Mouse (Mus musculus): ENCODE measurements around the gene Msi2. TPM values are rescaled to one million over a fixed set of nuclear protein-coding genes. Genes with fewer than 3 reads are reported as not detected.

The Msi2 gene
- total RNA-seq, 2 experiments from 2014 or later, result 169 to 193 TPM

- peak overlapping the region; percentile 78 for H3K27ac ChIP-seq
- peak; percentile 42 for DNase-seq
- no peak for TF ChIP-seq CTCF (IDR thresholded peaks at IDR 0.05)
- intact Hi-C loops (cut with DNase I), result no loop called here
- peak overlapping the region; percentile 23 for H3K4me3 ChIP-seq
Measured at GRCm38 (mm10) chr11:88613771-88614526, 104.4 kb downstream of the Msi2 start.

GRCm38 (mm10) chr11:88613008-88613407 is 105.3 kb downstream of the Msi2 start:
- Histone ChIP-seq H3K27ac (peak overlapping the region; percentile 78), H3K4me3 (no peak overlapping the region)
- no peak for DNase-seq
- intact Hi-C loops (cut with DNase I), result no loop called here
- no peak for TF ChIP-seq CTCF (IDR thresholded peaks at IDR 0.05)

GRCm38 (mm10) chr11:88612141-88612540 is 106.2 kb downstream of the Msi2 start:
- no peak overlapping the region for H3K4me3 ChIP-seq
- peak; percentile 74 for DNase-seq
- peak overlapping the region; percentile 78 for H3K27ac ChIP-seq
- no peak for TF ChIP-seq CTCF (IDR thresholded peaks at IDR 0.05)
- intact Hi-C loops (cut with DNase I), result no loop called here

- no peak for TF ChIP-seq CTCF (IDR thresholded peaks at IDR 0.05)
- intact Hi-C loops (cut with DNase I), result no loop called here
- H3K27ac ChIP-seq, result no peak overlapping the region
- H3K4me3 ChIP-seq, result no peak overlapping the region
- no peak for DNase-seq
Measured at GRCm38 (mm10) chr11:88610809-88611208, 107.5 kb downstream of the Msi2 start.

GRCm38 (mm10) chr11:88610112-88610511 is 108.2 kb downstream of the Msi2 start:
- Histone ChIP-seq H3K4me3 (no peak overlapping the region), H3K27ac (no peak overlapping the region)
- no peak for DNase-seq
- no peak for TF ChIP-seq CTCF (IDR thresholded peaks at IDR 0.05)
- intact Hi-C loops (cut with DNase I), result no loop called here

- TF ChIP-seq CTCF (IDR thresholded peaks at IDR 0.05), result no peak
- DNase-seq, result no peak
- Histone ChIP-seq H3K4me3 (no peak overlapping the region), H3K27ac (no peak overlapping the region)
- intact Hi-C loops (cut with DNase I), result no loop called here
Measured at GRCm38 (mm10) chr11:88608584-88608983, 109.7 kb downstream of the Msi2 start.

GRCm38 (mm10) chr11:88607725-88608383 is 110.5 kb downstream of the Msi2 start:
- intact Hi-C loops (cut with DNase I), result no loop called here
- DNase-seq, result no peak
- no peak for TF ChIP-seq CTCF (IDR thresholded peaks at IDR 0.05)
- Histone ChIP-seq H3K27ac (no peak overlapping the region), H3K4me3 (no peak overlapping the region)

GRCm38 (mm10) chr11:88605771-88606170 is 112.5 kb downstream of the Msi2 start:
- TF ChIP-seq CTCF (IDR thresholded peaks at IDR 0.05), result no peak
- Histone ChIP-seq H3K4me3 (no peak overlapping the region), H3K27ac (peak overlapping the region; percentile 76)
- intact Hi-C loops (cut with DNase I), result no loop called here
- no peak for DNase-seq

- TF ChIP-seq CTCF (IDR thresholded peaks at IDR 0.05), result no peak
- intact Hi-C loops (cut with DNase I), result no loop called here
- H3K4me3 ChIP-seq, result no peak overlapping the region
- peak overlapping the region; percentile 76 for H3K27ac ChIP-seq
- DNase-seq, result peak; percentile 72
Measured at GRCm38 (mm10) chr11:88605098-88605525, 113.2 kb downstream of the Msi2 start.

GRCm38 (mm10) chr11:88604635-88605034 is 113.7 kb downstream of the Msi2 start:
- peak overlapping the region; percentile 76 for H3K27ac ChIP-seq
- TF ChIP-seq CTCF (IDR thresholded peaks at IDR 0.05), result no peak
- intact Hi-C loops (cut with DNase I), result no loop called here
- DNase-seq, result no peak
- H3K4me3 ChIP-seq, result no peak overlapping the region

GRCm38 (mm10) chr11:88603366-88603765 is 114.9 kb downstream of the Msi2 start:
- intact Hi-C loops (cut with DNase I), result no loop called here
- TF ChIP-seq CTCF (IDR thresholded peaks at IDR 0.05), result no peak
- Histone ChIP-seq H3K4me3 (no peak overlapping the region), H3K27ac (peak overlapping the region; percentile 8; the same call in 1 of the 2 replicates)
- DNase-seq, result no peak

- intact Hi-C loops (cut with DNase I), result no loop called here
- peak; percentile 55 for DNase-seq
- TF ChIP-seq CTCF (IDR thresholded peaks at IDR 0.05), result no peak
- H3K27ac ChIP-seq, result no peak overlapping the region
- no peak overlapping the region for H3K4me3 ChIP-seq
Measured at GRCm38 (mm10) chr11:88602471-88603120, 115.7 kb downstream of the Msi2 start.

GRCm38 (mm10) chr11:88600194-88600593 is 118.1 kb downstream of the Msi2 start:
- TF ChIP-seq CTCF (IDR thresholded peaks at IDR 0.05), result no peak
- intact Hi-C loops (cut with DNase I), result no loop called here
- DNase-seq, result no peak
- H3K27ac ChIP-seq, result peak overlapping the region; percentile 78
- H3K4me3 ChIP-seq, result no peak overlapping the region

Data from gastrocnemius, adult 2 months (tissue).